Mouse (Mus musculus): ENCODE results near the gene Col25a1. TPM values are rescaled to one million over a fixed set of nuclear protein-coding genes. Genes with fewer than 3 reads are reported as not detected.

The Col25a1 gene
- total RNA-seq, 1 experiment from 2014 or later: 0.15 TPM

- ATAC-seq (replicated peaks in 1 of 2; ENCODE audit: insufficient read depth in 1 of 2, low FRiP score in 2 of 2, low TSS enrichment in 1 of 2, low read depth in 1 of 2, poor library complexity in 2 of 2, severe bottlenecking in 2 of 2): no peak
Measured at GRCm38 (mm10) chr3:130149180-130149579, 17.9 kb downstream of the Col25a1 start.

DNA sequence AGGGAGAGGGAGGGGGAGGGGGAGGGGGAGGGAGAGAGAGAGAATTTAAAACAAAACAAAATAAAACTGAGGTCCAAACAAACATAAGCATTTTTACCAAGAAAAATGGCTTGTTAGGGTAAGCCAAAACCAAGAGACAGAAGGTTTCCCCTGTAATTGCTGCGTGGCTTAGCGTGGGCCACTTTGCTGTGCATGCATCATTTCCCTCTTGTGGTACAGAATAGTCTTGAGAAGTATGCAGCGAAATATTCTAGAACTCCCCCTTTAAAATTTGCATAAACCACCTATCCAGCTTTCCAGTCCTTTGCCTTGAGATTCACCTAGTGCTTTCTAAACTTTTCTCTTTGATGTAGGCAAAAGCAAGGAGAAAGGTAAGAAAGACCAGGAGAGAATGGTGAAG lies 21.8 kb downstream of the Col25a1 start:
- no peak for ATAC-seq (replicated peaks in 1 of 2; ENCODE audit: insufficient read depth in 1 of 2, low FRiP score in 2 of 2, low TSS enrichment in 1 of 2, low read depth in 1 of 2, poor library complexity in 2 of 2, severe bottlenecking in 2 of 2)

GRCm38 (mm10) chr3:130157551-130157950 lies 26.2 kb downstream of the Col25a1 start:
- no peak for ATAC-seq (replicated peaks in 1 of 2; ENCODE audit: insufficient read depth in 1 of 2, low FRiP score in 2 of 2, low TSS enrichment in 1 of 2, low read depth in 1 of 2, poor library complexity in 2 of 2, severe bottlenecking in 2 of 2)

DNA sequence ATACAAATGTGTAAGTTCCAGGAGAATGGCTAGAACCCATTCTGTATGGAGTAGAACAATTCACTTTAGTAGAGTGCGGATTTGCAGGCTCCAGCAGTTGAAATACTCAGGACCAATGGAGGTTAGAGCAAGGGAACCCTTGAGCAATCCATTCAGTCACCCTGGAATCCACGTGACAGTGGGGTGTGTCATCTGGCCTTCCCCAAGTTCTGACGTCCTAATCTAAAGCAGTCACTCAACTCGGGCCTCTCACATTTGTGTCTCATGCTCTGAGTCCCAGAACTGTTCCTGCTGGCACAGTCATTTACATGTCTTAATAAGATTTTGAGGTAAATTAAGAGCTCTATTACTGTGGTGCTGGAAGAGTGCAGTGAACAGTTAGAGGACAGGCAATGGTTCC lies 28.6 kb downstream of the Col25a1 start:
- ATAC-seq (replicated peaks in 1 of 2; ENCODE audit: insufficient read depth in 1 of 2, low FRiP score in 2 of 2, low TSS enrichment in 1 of 2, low read depth in 1 of 2, poor library complexity in 2 of 2, severe bottlenecking in 2 of 2): no peak

GRCm38 (mm10) chr3:130160902-130161301 lies 29.6 kb downstream of the Col25a1 start:
- ATAC-seq (replicated peaks in 1 of 2; ENCODE audit: insufficient read depth in 1 of 2, low FRiP score in 2 of 2, low TSS enrichment in 1 of 2, low read depth in 1 of 2, poor library complexity in 2 of 2, severe bottlenecking in 2 of 2): no peak

GRCm38 (mm10) chr3:130161323-130161917 lies 30.1 kb downstream of the Col25a1 start:
- no peak for ATAC-seq (replicated peaks in 1 of 2; ENCODE audit: insufficient read depth in 1 of 2, low FRiP score in 2 of 2, low TSS enrichment in 1 of 2, low read depth in 1 of 2, poor library complexity in 2 of 2, severe bottlenecking in 2 of 2)

- ATAC-seq (replicated peaks in 1 of 2; ENCODE audit: insufficient read depth in 1 of 2, low FRiP score in 2 of 2, low TSS enrichment in 1 of 2, low read depth in 1 of 2, poor library complexity in 2 of 2, severe bottlenecking in 2 of 2): no peak
Measured at GRCm38 (mm10) chr3:130166875-130167274, 35.6 kb downstream of the Col25a1 start.

- ATAC-seq (replicated peaks in 1 of 2; ENCODE audit: insufficient read depth in 1 of 2, low FRiP score in 2 of 2, low TSS enrichment in 1 of 2, low read depth in 1 of 2, poor library complexity in 2 of 2, severe bottlenecking in 2 of 2): no peak
Measured at GRCm38 (mm10) chr3:130172764-130173163, 41.5 kb downstream of the Col25a1 start.

- peak; percentile 64 to 70 for ATAC-seq (replicated peaks in 1 of 2; ENCODE audit: insufficient read depth in 1 of 2, low FRiP score in 2 of 2, low TSS enrichment in 1 of 2, low read depth in 1 of 2, poor library complexity in 2 of 2, severe bottlenecking in 2 of 2)
Measured at GRCm38 (mm10) chr3:130180181-130180940, 49.1 kb downstream of the Col25a1 start.

DNA sequence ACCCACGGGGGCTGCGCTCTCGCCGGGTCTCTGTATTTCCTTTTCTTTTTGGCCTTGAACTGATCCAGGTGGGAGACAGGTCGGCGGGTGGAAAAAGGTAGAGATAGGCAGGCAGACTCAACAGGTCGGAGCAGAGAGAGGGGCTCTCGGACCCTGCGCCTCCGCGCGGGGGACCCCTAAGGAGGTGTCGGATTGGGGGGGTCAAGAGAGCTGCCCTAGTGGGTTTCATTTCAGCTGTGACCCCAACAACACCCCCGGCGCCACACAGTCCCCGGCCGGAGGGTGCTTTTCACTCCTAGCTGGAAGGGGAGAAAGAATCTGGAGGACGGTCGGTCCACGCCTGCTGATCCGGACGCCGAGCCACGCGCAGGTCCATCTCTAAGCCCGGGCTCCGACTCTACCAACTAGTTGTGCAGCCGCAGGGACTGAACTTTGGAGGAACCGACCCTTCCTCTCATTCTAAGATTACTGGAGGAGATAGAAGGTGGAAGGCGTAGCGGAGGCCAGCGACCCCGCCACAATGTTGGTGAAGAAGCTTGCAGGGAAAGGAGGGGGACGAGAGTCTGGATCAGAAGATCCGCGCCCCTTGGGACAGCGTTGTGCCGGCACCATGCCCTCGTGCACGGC lies 49.8 kb downstream of the Col25a1 start:
- peak; percentile 31 to 39 for ATAC-seq (replicated peaks in 1 of 2; ENCODE audit: insufficient read depth in 1 of 2, low FRiP score in 2 of 2, low TSS enrichment in 1 of 2, low read depth in 1 of 2, poor library complexity in 2 of 2, severe bottlenecking in 2 of 2)

DNA sequence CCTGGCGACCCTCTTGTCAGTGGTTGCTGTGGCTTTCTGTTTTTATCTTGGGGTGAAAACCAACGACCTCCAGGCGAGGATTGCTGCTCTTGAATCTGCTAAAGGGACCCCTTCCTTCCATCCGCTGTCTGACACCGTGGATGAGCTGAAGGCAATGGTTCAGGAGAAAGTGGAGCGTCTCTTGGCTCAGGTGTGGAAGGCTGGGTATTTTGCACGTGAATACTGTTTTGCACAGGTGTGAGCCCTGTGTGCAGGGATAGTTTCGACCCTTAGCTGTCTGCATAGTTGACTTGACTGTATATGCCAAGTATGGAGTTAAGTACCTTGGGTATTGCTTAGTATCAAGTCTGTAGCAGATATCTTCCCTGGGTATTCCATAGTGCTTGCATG lies 50.3 kb downstream of the Col25a1 start:
- no peak for ATAC-seq (replicated peaks in 1 of 2; ENCODE audit: insufficient read depth in 1 of 2, low FRiP score in 2 of 2, low TSS enrichment in 1 of 2, low read depth in 1 of 2, poor library complexity in 2 of 2, severe bottlenecking in 2 of 2)

- ATAC-seq (replicated peaks in 1 of 2; ENCODE audit: insufficient read depth in 1 of 2, low FRiP score in 2 of 2, low TSS enrichment in 1 of 2, low read depth in 1 of 2, poor library complexity in 2 of 2, severe bottlenecking in 2 of 2): no peak
Measured at GRCm38 (mm10) chr3:130182450-130182849, 51.1 kb downstream of the Col25a1 start.

- ATAC-seq (replicated peaks in 1 of 2; ENCODE audit: insufficient read depth in 1 of 2, low FRiP score in 2 of 2, low TSS enrichment in 1 of 2, low read depth in 1 of 2, poor library complexity in 2 of 2, severe bottlenecking in 2 of 2): no peak
Measured at GRCm38 (mm10) chr3:130185111-130185510, 53.8 kb downstream of the Col25a1 start.

DNA sequence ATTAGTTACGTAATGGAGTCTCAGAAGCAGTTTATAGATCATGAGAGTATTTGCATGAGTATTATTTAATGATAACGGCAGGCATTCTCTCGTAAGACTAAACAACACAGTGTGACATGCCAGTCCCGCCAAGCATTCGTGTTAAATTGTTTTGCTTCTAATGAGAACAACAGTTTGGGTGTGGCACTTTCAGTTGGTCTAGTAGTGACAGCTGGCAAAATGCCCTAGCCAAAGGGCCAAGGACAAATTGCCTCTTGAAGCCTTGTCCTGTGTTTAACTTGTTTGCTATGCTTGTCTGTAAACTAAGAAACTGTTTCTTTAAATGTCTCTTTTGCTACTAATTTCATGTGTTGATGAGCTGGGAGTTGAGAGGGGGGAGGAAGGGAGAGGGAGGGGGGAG lies 56.3 kb downstream of the Col25a1 start:
- no peak for ATAC-seq (replicated peaks in 1 of 2; ENCODE audit: insufficient read depth in 1 of 2, low FRiP score in 2 of 2, low TSS enrichment in 1 of 2, low read depth in 1 of 2, poor library complexity in 2 of 2, severe bottlenecking in 2 of 2)

DNA sequence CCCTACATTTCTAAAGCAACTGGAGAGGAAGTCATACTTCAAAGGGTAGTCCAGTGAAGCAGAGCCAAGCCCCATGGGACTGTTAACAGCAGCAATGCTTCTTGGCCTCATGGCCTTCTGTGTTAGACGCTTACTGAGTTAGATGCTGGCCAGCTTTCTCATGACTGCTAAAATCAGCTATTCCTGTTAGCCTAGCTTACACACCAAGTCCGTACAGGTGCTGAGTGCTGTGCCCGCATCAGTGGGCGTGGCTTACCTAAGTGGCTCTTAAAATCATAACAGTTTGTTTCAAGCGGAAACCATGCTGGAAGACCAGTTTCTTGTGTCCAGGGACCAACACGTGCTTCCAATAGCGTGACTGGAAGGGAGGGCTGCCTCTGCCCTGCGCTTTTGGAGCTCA lies 62.1 kb downstream of the Col25a1 start:
- ATAC-seq (replicated peaks in 1 of 2; ENCODE audit: insufficient read depth in 1 of 2, low FRiP score in 2 of 2, low TSS enrichment in 1 of 2, low read depth in 1 of 2, poor library complexity in 2 of 2, severe bottlenecking in 2 of 2): no peak

GRCm38 (mm10) chr3:130214631-130215030 lies 83.3 kb downstream of the Col25a1 start:
- no peak for ATAC-seq (replicated peaks in 1 of 2; ENCODE audit: insufficient read depth in 1 of 2, low FRiP score in 2 of 2, low TSS enrichment in 1 of 2, low read depth in 1 of 2, poor library complexity in 2 of 2, severe bottlenecking in 2 of 2)

GRCm38 (mm10) chr3:130216141-130216540 lies 84.8 kb downstream of the Col25a1 start:
- no peak for ATAC-seq (replicated peaks in 1 of 2; ENCODE audit: insufficient read depth in 1 of 2, low FRiP score in 2 of 2, low TSS enrichment in 1 of 2, low read depth in 1 of 2, poor library complexity in 2 of 2, severe bottlenecking in 2 of 2)

DNA sequence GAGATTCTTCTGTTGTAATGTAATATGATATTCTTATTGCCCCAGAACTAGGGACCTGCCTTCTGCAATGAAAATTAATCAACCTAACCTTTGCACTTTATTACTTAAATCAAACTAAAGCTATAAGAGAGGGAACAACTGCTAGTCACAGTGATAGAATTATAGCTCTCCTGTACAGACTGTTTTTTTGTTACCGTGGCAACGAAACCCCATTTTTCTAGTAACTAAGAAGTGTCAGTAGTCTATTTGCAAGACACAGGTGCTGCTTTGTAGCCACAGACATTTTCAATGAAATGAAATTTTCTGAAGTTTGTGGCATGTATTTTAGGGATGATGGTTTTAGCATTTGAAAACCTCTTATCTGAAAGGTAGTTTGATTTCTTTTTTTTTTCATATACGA lies 85.3 kb downstream of the Col25a1 start:
- no peak for ATAC-seq (replicated peaks in 1 of 2; ENCODE audit: insufficient read depth in 1 of 2, low FRiP score in 2 of 2, low TSS enrichment in 1 of 2, low read depth in 1 of 2, poor library complexity in 2 of 2, severe bottlenecking in 2 of 2)

DNA sequence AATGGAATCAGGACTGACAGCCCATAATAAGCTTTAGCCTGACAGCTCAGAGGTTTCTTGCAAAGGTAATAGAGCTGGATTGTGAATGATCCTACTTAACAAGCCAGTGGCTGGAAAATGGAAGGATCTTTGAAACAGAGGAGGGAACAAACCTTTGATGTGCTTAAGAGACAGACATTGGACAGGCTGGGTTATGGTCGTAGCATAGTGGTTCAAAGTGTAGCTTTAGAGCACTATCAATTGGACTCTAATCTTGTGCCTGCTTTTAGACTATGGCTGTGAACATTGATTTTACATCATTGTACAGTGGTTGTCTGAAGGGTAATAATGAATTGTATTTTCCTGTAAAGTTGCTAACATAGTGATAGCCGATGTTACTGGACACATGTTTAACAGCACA lies 86.4 kb downstream of the Col25a1 start:
- no peak for ATAC-seq (replicated peaks in 1 of 2; ENCODE audit: insufficient read depth in 1 of 2, low FRiP score in 2 of 2, low TSS enrichment in 1 of 2, low read depth in 1 of 2, poor library complexity in 2 of 2, severe bottlenecking in 2 of 2)

All from hematopoietic stem cell, adult 5-6 weeks (primary cell).